Mouse (Mus musculus) liver, adult 2 months (tissue): Measurements from ENCODE around the gene Tcf20. TPM values are rescaled to one million over a fixed set of nuclear protein-coding genes. Genes with fewer than 3 reads are reported as not detected.

Experiments used
- DNase-seq: peaks from one replicate; pipeline ENCODE4 v3.0.0-alpha.2; 2011; ENCODE audit warnings: low read depth, low spot score; ENCODE audit errors: extremely low read depth
- H3K27ac ChIP-seq: fragments of 200-500 bp; replicated peaks from 2 replicates; pipeline ENCODE4 v1.5.1; 2012; ENCODE audit warnings: low read depth, mild to moderate bottlenecking, control low read depth, inconsistent platforms, low read length; ENCODE audit not compliant: insufficient read depth
- H3K27me3 ChIP-seq: fragments of 200-500 bp; 2 replicates; pipeline ENCODE4 v1.6.1; 2012; ENCODE audit warnings: mild to moderate bottlenecking, moderate library complexity, low read length, inconsistent platforms; ENCODE audit not compliant: control insufficient read depth, insufficient read depth
- H3K36me3 ChIP-seq: fragments of 200-500 bp; 2 replicates; pipeline ENCODE4 v1.6.1; 2012; ENCODE audit warnings: low read length, inconsistent platforms; ENCODE audit not compliant: control insufficient read depth, insufficient read depth
- H3K4me1 ChIP-seq: fragments of 200-500 bp; 2 replicates; pipeline ENCODE4 v1.6.1; 2011; ENCODE audit warnings: low read length; ENCODE audit not compliant: control insufficient read depth, insufficient read depth
- H3K4me3 ChIP-seq: fragments of 200-500 bp; 2 replicates; pipeline ENCODE4 v1.5.1; 2011; ENCODE audit warnings: low read depth, mild to moderate bottlenecking, control low read depth, low read length, moderate library complexity; ENCODE audit not compliant: insufficient read depth
- H3K79me2 ChIP-seq: fragments of 200-500 bp; 2 replicates; pipeline ENCODE4 v1.6.1; 2012; ENCODE audit warnings: inconsistent platforms, mild to moderate bottlenecking, low read length, moderate library complexity; ENCODE audit not compliant: control insufficient read depth, insufficient read depth
- H3K9ac ChIP-seq: fragments of 200-500 bp; 2 replicates; pipeline ENCODE4 v1.6.1; 2012; ENCODE audit warnings: low read depth, mild to moderate bottlenecking, control low read depth, inconsistent platforms, low read length
- CTCF ChIP-seq: fragments of 200-500 bp; IDR thresholded peaks from 2 replicates; pipeline ENCODE4 v1.5.1; 2011; ENCODE audit warnings: low read depth, low read length, control low read depth
- POLR2A ChIP-seq: fragments of 200-500 bp; IDR thresholded peaks from 2 replicates; pipeline ENCODE4 v1.6.1; 2011; ENCODE audit warnings: low read length, control low read depth; ENCODE audit not compliant: insufficient read depth; ENCODE audit errors: extremely low read depth
- WGBS: fragments of 180-500 bp; shearing (Covaris S2); methylation state at CpG from one replicate; pipeline ENCODE4 v1.1.7; 2018; 5-methylcytosine and 5-hydroxymethylcytosine counted together
- polyA plus RNA-seq: library from polyadenylated mRNA; depleted of rRNA; stranded (reverse); fragments of >200 nt; gene quantifications from 2 replicates; pipeline ENCODE4 v1.2.3, GENCODE M21; 2012
- total RNA-seq: library from RNA; depleted of rRNA; stranded (reverse); fragments of >200 nt; gene quantifications from 2 replicates; pipeline ENCODE4 v1.2.3, GENCODE M21; 2014

Tcf20 gene
- total and polyA plus RNA-seq, 2 experiments, result 8.7 to 22.6 TPM

GRCm38 (mm10) chr15:82906574-82907061, 81.1 kb downstream of the Tcf20 start:
- no peak for DNase-seq
- Histone ChIP-seq H3K4me1 (peaks cover 2% of the 10 kb centered on the region; the same call in 1 of the 2 replicates), H3K27ac (no peak overlapping the region), H3K36me3 (no peaks in the 10 kb centered on the region), H3K4me3 (no peak overlapping the region), H3K79me2 (no peaks in the 10 kb centered on the region), H3K27me3 (no peaks in the 10 kb centered on the region; the same call in 1 of the 2 replicates), H3K9ac (no peak overlapping the region)
- TF ChIP-seq CTCF (peak; percentile 17; the same call in 1 of the 2 replicates), POLR2A (no peak)
- WGBS, result 71% methylated on average over 7 of the region's 7 CpGs

- H3K27ac ChIP-seq, result no peak overlapping the region
- H3K27me3 ChIP-seq, result no peaks in the 10 kb centered on the region
- peaks cover 2% of the 10 kb centered on the region; the same call in 1 of the 2 replicates for H3K4me1 ChIP-seq
- H3K79me2 ChIP-seq, result no peaks in the 10 kb centered on the region
- DNase-seq, result peak; percentile 73
- TF ChIP-seq CTCF, result no peak
- TF ChIP-seq POLR2A, result no peak
- H3K36me3 ChIP-seq, result no peaks in the 10 kb centered on the region
- 65% methylated on average over 8 of the region's 8 CpGs for WGBS
- no peak overlapping the region for H3K9ac ChIP-seq
- H3K4me3 ChIP-seq, result no peak overlapping the region
Observed at GRCm38 (mm10) chr15:82905431-82906395, 82.0 kb downstream of the Tcf20 start.

- DNase-seq, result no peak
- Histone ChIP-seq H3K9ac (no peak overlapping the region), H3K27me3 (no peaks in the 10 kb centered on the region), H3K4me3 (no peak overlapping the region), H3K27ac (no peak overlapping the region), H3K4me1 (peaks cover 6% of the 10 kb centered on the region; the same call in 1 of the 2 replicates), H3K79me2 (no peaks in the 10 kb centered on the region), H3K36me3 (no peaks in the 10 kb centered on the region)
- 78% methylated on average over 7 of the region's 7 CpGs for WGBS
- no peak for TF ChIP-seq POLR2A
- TF ChIP-seq CTCF, result no peak
Observed at GRCm38 (mm10) chr15:82904526-82904925, 83.1 kb downstream of the Tcf20 start.

GRCm38 (mm10) chr15:82902521-82902920, 85.2 kb downstream of the Tcf20 start:
- peaks cover 13% of the 10 kb centered on the region for H3K79me2 ChIP-seq
- H3K9ac ChIP-seq, result no peak overlapping the region
- no peaks in the 10 kb centered on the region for H3K36me3 ChIP-seq
- TF ChIP-seq POLR2A (no peak), CTCF (no peak)
- no peak overlapping the region for H3K27ac ChIP-seq
- 93% methylated on average over 4 of the region's 4 CpGs for WGBS
- H3K4me1 ChIP-seq, result peaks cover 8% of the 10 kb centered on the region; the same call in 1 of the 2 replicates
- DNase-seq, result no peak
- H3K27me3 ChIP-seq, result no peaks in the 10 kb centered on the region
- no peak overlapping the region for H3K4me3 ChIP-seq

DNA sequence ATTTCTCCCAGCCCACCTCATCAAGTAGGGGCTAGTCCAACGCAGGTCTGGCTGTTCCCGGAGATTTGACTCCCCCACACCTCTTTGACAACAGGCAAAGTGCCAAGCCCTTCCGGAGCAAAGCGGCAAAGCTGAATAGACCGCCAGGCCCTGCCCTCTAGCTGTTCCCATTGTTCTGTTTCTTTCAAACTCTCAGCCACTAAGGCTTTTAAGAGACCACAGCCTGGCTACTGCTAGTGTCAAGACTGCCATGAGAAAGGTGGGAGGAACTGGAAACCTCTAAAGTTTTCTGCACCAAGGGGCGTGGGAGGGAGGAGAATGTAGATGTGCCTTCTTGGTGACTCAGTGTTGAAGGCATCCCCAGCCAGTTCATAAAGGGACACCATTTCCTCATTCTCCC, 86.4 kb downstream of the Tcf20 start:
- no peak overlapping the region for H3K27ac ChIP-seq
- DNase-seq, result no peak
- H3K4me3 ChIP-seq, result no peak overlapping the region
- 73% methylated on average over 6 of the region's 6 CpGs for WGBS
- H3K4me1 ChIP-seq, result peaks cover 8% of the 10 kb centered on the region; the same call in 1 of the 2 replicates
- H3K36me3 ChIP-seq, result no peaks in the 10 kb centered on the region
- no peaks in the 10 kb centered on the region for H3K27me3 ChIP-seq
- no peak overlapping the region for H3K9ac ChIP-seq
- H3K79me2 ChIP-seq, result peaks cover 14% of the 10 kb centered on the region
- TF ChIP-seq POLR2A, result no peak
- no peak for TF ChIP-seq CTCF

DNA sequence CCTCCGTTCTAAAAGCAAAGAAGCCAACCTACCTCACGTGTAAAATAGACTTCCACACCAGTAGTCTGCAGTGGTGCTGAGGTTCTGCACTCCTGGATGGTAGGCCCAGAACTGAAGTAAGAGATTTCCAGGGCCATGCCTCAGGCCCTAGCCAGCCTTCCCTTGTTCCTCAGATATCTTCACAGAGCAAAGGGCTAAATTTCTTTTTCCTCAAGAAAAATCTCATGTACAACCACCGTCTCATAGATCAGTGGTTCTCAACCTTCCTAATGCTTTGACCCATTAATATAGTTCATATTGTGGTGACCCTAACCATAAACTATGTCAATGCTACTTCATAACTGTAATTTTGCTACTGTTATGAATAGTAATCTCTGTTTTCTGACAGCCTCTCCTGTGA, 87.3 kb downstream of the Tcf20 start:
- Histone ChIP-seq H3K4me3 (peak overlapping the region; percentile 83; the same call in 1 of the 2 replicates), H3K27ac (no peak overlapping the region), H3K4me1 (peaks cover 7% of the 10 kb centered on the region; the same call in 1 of the 2 replicates), H3K9ac (0 out of 2 replicates have a peak overlapping the region, but pooled peaks have one; percentile 80), H3K27me3 (no peaks in the 10 kb centered on the region), H3K79me2 (peaks cover 17% of the 10 kb centered on the region), H3K36me3 (no peaks in the 10 kb centered on the region)
- WGBS, result 40% methylated on average over 3 of the region's 3 CpGs
- DNase-seq, result no peak
- no peak for TF ChIP-seq CTCF
- no peak for TF ChIP-seq POLR2A
